Mouse (Mus musculus): ENCODE results near the gene Galnt9.

Galnt9 gene

GRCm38 (mm10) chr5:110543951-110544690 lies at the start of gene Galnt9:
TSS of gene Galnt9 (plus strand) at chr5:110544355.
- DNase-seq (ENCODE audit: low spot score) = peak; percentile 43

DNA sequence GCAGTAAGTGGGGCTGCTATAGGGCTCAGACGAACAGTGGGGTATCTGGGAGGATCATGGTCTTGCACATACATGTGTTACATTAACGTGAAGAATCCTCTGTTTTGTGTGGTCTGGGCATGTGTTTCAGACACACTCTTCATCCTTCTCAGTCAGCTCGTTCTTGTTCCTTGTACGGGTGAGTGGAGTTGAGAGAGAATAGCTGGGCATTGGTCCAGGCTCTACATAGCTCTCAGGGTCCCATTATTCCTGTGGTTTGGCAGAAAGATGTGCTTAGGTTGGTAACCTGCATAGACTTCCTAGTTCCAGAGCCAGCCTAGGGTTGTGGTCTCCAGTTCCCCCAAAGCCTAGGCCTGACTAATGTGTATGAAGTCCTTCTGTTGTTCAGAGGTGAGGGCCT lies 49.8 kb upstream of the Galnt9 start:
- DNase-seq (ENCODE audit: low spot score) = no peak

DNA sequence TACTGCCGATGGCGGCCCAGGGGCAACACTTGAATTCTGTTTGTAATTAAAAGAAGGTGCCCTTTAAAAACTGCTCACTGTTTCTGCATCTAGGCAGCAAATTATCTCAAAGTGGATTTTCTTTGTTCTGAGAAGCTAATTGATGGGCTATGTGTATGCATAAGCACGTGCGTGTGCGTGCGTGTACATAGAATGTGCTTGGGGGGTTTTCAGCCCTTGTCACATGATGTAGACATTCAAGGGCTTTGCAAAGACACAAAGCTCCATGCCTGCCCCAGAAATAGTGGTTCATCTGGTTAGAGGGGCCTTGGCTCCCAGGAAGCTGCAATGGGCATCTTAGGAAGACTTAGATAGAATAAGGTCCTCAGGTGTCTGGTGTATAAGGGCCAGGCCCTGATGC lies 49.1 kb upstream of the Galnt9 start:
- no peak for DNase-seq (ENCODE audit: low spot score)

DNA sequence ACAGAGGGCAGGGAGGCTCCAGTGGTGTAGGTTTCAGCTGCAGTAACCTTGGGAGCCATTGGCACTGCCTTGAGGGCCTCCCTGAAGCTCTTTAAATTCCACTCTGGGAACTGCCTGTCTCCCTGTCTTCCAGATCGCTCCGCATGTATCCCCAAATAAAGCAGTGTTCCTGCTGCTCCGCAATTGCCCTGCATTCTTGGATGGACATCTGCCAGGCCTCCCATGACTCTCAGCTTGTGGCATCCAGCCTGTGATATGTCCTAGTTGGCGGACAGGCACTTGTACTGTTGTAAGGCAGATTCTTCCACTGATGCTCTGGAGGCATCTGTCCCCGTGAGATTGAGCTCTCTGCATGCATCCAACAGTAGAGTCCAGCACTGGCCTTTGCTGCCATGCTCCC lies 46.6 kb upstream of the Galnt9 start:
- no peak for DNase-seq (ENCODE audit: low spot score)

DNA sequence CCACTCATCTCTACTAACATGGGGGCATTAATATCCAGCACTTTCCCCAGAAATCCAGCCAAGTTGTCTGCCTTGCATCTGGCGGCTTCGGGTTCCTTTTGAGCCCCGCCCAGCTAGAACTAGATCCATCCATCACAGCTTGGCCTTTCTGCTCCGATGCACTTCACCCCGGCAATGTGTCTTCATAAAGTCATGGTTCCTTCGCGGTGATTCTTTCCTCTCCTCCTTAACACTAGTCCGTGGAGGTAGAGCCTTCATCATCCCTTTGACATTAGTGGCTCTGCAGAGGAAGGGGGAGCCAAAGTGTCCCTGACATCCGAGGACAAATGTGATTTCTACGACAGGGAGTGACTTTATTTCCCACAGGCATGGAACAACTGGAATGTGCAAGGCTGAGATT lies 46.1 kb upstream of the Galnt9 start:
- no peak for DNase-seq (ENCODE audit: low spot score)

DNA sequence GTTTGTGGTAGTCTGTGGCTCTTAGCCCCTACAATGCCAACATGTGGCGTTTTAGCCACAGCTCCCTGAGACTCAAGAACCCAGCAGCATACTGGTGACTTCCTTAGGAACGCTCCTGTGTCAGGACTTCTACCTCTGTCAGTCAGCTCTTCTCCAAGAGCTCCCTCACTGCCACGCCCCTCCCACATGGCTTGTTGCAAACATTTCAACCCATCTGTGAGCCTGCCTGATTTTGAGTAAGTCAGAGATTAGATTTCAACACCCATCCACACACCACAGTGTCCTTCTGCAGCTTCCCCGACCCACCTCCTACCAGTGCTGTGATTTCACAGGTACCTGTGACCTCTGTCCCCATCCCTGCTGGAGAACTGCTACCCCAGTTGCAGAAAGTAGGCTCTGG lies 43.9 kb upstream of the Galnt9 start:
- no peak for DNase-seq (ENCODE audit: low spot score)

GRCm38 (mm10) chr5:110503361-110503760 lies 40.8 kb upstream of the Galnt9 start:
- no peak for DNase-seq (ENCODE audit: low spot score)

GRCm38 (mm10) chr5:110505611-110506294 lies 38.4 kb upstream of the Galnt9 start:
- no peak for DNase-seq (ENCODE audit: low spot score)

GRCm38 (mm10) chr5:110506295-110506616 lies 37.9 kb upstream of the Galnt9 start:
- no peak for DNase-seq (ENCODE audit: low spot score)

GRCm38 (mm10) chr5:110506856-110507255 lies 37.3 kb upstream of the Galnt9 start:
- DNase-seq (ENCODE audit: low spot score) = no peak

GRCm38 (mm10) chr5:110507943-110508342 lies 36.2 kb upstream of the Galnt9 start:
- no peak for DNase-seq (ENCODE audit: low spot score)

GRCm38 (mm10) chr5:110510357-110510756 lies 33.8 kb upstream of the Galnt9 start:
- DNase-seq (ENCODE audit: low spot score) = no peak

DNA sequence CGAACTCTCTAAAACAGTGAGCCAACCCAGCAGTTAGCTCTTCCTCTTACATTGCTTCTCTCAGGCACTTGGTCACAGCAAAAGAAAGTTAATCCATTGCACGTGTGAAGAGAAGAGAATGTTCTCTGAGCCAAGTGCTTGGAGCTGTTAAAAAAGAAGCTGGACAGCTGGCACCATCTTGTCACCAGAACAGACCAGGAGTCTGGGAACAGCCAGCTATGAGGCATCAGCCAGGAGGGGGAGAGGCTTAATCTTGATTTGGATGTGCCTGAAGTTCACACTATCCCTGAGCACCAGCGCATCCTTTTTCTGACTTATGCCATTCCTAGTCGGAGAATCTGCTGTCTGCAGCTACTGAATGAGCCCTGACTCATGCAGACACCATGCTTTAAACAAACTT lies 30.4 kb upstream of the Galnt9 start:
- DNase-seq (ENCODE audit: low spot score) = no peak

DNA sequence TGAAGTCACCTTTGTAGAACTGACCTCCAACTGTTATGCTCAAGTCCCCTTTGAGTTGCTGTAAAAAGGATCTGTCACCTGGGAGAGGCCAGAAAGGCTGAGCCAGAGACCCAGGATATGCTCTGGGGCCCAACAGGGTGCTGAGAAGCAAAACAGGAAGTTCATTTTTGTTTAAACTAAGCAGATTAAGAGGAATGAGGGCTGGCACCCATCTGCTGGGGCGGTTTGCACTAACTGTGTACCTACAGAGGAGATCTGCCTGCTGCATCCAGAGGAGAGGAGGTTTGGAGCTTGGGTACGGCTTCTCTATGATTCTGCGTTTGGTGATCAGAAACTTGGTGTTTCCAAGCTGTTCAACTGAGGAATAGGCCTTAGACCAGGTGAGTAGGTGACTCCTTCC lies 29.5 kb upstream of the Galnt9 start:
- DNase-seq (ENCODE audit: low spot score) = no peak

DNA sequence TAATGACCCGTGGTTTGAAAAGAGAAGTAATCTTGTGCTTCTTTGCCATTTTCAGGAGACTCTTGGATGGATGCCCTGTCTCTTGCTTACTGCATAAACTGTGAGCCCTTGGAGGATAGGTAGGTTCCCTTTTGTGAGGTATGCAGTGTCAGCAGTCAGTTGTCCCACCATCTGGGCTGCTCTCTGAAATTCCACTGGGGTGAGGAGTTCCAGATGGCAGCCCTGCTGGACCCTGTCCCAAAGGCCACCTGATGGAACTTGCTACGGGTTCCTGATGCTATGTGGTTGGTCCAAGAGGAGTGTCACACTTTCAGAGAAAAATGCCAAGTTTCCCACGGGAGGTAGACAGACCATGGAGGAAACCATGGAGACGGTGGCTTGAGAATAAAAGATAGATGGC lies 27.8 kb upstream of the Galnt9 start:
- DNase-seq (ENCODE audit: low spot score) = no peak

DNA sequence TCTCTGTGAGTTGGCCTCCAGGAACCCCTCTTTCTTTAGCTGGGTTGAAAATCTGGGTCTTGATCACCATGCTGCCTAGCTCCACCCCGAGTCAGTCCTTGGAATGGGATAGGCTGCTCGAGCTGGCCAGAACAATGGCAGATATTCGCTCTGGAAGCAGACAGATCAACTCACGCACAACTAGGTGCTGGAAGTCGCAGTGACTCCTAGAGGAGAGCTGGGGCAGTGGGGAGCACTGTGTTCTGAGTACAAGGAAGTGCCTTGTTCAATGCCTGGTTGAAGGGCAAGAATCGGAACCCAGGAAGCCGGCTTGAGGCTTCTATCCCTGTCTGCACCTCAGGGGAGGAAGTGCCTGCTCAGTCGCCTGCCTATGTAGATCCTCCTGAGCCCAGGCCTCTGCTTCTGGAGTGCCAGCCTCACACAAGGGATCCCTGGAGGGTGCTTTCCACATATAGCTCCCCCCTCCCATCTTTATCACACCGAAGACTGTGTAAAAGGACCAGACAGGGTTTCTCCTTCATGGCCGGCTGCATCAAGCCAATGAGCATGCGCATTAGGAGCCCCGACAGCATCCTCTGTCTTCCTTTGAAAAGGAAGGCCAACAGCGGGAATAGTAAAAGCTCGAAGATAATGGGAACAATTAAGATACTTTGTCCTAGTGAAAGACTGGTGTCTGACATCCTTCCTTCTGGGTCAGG lies 25.9 kb upstream of the Galnt9 start:
- DNase-seq (ENCODE audit: low spot score) = no peak

DNA sequence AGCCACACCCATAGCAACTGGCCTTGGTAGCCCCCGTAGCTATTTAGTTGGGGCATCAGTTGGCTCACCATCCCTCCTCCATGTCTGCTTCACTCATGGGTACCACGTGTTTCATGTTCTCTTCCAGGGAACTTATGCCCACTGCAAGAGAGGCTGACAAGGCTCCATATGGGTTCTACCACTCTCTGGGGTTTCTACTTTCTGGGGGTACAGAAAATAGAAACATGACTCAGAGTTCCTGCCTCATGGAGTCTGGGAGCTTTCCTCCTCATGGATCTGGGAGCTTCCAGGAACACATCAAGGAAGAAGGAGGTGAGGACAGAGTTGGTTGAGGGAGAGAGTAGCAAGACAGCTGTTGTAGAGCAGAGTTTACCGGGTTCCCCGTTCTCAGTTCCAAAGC lies 23.2 kb upstream of the Galnt9 start:
- peak; percentile 34 for DNase-seq (ENCODE audit: low spot score)

- no peak for DNase-seq (ENCODE audit: low spot score)
Measured at GRCm38 (mm10) chr5:110521822-110522221, 22.3 kb upstream of the Galnt9 start.

- no peak for DNase-seq (ENCODE audit: low spot score)
Measured at GRCm38 (mm10) chr5:110523296-110523695, 20.9 kb upstream of the Galnt9 start.

DNA sequence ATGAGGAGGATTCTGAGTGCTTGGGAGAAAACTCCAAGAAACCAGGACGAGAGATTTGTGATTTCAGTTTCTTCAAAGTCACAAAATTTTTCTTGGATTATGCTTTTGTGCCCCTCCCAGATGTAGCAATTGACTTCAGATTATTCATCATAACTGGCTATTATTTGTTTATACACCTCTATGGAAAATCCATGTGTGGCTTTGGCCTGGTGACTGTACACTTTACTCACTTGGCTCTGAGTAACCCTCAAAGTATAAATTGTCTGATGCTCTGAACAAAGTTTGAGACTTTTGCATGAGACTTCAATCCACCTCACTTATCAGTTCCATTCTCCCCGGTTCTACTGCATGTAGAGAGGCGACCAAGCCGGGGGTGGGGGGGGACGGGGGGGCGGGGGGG lies 18.5 kb upstream of the Galnt9 start:
- no peak for DNase-seq (ENCODE audit: low spot score)

DNA sequence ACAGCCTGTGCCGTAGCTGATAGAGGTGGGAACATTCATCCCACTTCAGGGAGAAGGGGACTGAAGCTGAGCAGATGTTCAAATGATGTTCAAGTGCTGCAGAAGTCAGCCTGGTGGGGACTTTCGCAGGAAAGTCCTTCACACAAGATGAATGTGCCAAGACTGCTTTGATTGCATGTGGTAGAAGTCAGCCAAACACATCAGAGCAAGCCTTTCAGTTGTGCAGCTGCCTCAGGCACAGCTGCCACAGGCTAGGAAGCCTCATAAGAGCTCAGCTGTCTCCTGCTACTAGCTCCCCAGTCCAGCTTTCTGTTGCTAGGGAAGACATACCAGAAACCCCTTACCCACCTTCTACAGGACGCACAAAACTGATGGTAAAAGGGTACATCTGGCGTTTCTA lies 17.6 kb upstream of the Galnt9 start:
- DNase-seq (ENCODE audit: low spot score) = no peak

GRCm38 (mm10) chr5:110531091-110531490 lies 13.1 kb upstream of the Galnt9 start:
- DNase-seq (ENCODE audit: low spot score) = no peak

GRCm38 (mm10) chr5:110534402-110534801 lies 9.8 kb upstream of the Galnt9 start:
- no peak for DNase-seq (ENCODE audit: low spot score)
